Mouse (Mus musculus) c-Kit-positive CD71-positive TER-119-negative erythroid progenitor cells, embryonic 14.5 days (primary cell): ENCODE measurements around the gene Zfp423.

ENCODE experiments used
- DNase-seq: peaks from one replicate; pipeline ENCODE4 v3.0.0-alpha.2; 2013; ENCODE audit warnings: low read depth

Gene Zfp423

DNA sequence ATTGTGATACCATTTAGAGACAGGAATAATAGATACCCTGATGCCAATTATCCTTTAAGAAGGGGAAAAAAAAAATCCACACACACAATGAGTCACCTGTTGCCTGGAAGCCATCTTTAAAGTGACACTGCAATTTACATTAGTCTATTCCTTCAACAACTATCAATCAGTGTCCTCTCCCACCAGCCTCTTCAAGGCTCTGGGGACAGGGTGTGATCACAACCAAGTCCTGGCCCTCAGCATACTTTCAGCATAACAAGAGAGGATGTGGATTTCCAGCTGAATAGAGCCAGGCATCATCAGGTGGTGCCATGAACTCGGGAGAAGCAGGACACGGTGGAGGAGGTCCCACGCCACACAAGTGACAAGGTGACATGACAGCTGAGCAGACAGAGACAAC, 156.8 kb downstream of the Zfp423 start:
- DNase-seq, result no peak

DNA sequence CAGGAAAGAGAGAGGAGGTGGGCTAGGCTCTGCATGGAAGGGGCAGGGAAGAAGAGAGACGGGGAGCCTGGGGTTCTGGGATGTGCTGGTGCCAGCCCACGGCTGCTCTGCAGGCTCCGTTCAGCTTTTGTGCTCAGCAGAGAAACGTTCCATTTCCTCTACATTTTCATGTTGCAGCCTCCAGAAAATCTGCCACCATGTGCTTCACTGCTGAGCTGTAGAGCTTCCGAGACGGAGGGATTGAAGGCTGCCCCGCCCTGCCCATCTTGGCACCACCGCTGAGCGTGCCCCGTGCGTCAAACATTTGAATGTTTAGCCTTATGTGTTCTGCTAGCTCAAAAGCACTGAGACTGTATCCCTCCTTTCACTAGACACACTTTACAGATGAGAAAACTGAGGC, 159.3 kb downstream of the Zfp423 start:
- DNase-seq, result no peak

GRCm38 (mm10) chr8:87796234-87796633, 163.2 kb downstream of the Zfp423 start:
- DNase-seq, result no peak

GRCm38 (mm10) chr8:87794639-87795038, 164.8 kb downstream of the Zfp423 start:
- no peak for DNase-seq

DNA sequence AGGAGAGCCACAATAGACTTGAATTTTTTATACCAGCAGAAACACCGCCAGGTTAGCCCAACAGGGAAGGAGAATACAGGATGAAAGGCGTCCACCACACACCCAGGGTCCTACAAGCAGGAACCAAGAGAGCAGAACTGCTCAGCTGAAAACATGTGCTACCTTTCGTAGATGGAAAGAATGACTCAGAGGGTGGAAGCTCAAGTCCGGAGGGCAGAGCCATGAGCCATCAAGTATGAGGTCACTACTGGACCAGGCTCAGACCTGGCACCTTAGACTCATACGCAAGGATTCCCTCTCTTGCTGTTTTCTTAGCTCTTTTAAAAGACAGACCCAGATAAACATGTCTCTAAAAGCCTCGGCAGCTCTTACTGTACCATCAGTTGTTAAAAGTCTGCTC, 168.3 kb downstream of the Zfp423 start:
- DNase-seq, result no peak

DNA sequence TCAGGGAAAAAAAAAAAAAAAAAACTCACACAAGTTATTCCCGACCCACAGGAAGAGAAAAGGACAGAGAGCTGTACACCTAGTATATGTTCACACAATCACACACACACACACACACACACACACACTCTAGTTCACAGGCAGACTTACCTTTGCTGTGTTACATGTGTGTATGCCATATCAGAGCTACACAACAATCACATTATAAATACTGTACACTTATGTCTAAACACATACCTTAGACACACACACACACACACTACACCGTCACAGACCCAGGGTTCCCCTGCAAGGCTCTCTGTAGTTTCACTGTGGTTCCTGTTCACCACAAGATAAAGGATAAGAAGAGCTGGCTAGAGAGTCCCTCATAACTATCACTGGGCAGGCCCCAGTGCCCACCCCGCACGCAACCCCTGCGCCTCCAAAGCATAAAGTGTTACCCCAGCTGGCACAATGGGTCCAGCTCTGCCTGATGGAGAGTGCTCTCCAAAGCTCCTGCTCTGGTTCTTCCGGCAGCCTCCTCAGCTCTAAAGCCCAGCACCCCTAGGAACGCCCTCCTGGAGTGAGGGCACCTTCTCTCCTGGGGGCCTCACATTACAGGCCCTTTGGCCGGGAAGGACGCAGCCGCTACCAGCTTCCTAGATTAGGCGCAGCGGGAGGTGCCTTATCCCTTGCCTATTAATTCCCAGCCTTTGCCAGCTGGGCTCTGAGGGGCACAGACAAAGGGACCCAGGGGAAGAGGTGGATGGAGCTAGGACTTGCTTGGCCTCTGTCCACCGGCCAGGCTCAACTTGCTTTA, 174.6 kb downstream of the Zfp423 start:
- DNase-seq, result no peak

DNA sequence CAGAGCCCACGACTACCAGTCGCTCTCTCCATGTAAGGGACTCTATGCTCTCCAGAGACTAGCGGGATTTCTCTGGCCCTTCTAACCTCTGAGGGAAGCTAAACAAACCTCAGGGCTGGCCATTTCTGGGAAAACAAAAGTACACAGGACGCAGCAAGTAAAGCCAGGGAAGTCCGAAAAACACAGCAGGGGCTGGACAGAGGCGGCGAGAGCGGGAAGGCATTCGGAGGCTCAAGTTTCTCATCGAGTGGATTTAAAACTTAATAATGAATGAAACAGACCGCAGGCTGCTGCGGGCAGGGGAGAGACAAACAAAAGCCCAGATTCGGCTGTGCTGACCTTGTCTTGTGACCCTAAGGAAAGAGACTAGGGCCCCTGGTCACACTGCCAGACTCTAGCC, 175.2 kb downstream of the Zfp423 start:
- DNase-seq, result no peak

DNA sequence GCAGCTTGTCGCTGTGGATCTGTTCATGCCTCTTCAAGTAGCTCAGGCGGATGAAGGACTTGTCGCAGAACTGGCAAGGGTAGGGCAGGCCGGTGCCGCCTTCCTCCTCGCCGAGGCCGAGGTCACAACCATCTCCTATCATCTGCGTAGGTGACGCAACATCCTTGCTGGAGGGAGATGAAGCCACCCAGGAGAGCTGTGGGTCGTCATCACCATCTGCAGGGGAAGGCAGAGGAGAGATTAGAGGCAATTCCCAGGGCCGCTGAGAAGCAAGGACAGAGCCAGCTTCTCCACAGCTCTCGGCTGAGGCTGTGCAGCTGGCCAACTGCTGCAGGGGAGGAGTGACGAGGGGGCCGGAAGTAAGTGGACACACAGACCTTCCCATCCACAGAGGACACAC, 176.2 kb downstream of the Zfp423 start:
- no peak for DNase-seq

- DNase-seq, result no peak
Measured at GRCm38 (mm10) chr8:87777586-87777985, 181.8 kb downstream of the Zfp423 start.

- no peak for DNase-seq
Measured at GRCm38 (mm10) chr8:87775889-87776288, 183.5 kb downstream of the Zfp423 start.

DNA sequence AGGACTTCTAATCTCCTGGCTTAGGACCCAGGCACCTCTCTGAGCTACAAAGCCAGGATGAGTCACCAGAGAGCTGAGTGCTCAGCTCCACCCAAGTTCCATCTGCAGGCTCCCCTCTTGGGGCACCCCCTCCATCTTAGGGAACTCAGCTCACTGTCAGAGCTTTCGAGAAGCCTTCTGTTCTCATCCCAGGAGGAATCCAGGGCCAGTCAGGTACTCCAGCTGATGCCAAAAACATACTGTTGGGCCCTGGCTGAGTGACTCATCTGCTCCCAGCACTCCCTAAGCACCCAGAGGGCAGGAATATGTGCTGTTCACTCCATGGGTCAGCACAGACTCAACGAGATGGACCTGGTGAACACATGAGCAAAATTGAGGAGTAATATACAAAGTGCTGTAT, 184.4 kb downstream of the Zfp423 start:
- no peak for DNase-seq

DNA sequence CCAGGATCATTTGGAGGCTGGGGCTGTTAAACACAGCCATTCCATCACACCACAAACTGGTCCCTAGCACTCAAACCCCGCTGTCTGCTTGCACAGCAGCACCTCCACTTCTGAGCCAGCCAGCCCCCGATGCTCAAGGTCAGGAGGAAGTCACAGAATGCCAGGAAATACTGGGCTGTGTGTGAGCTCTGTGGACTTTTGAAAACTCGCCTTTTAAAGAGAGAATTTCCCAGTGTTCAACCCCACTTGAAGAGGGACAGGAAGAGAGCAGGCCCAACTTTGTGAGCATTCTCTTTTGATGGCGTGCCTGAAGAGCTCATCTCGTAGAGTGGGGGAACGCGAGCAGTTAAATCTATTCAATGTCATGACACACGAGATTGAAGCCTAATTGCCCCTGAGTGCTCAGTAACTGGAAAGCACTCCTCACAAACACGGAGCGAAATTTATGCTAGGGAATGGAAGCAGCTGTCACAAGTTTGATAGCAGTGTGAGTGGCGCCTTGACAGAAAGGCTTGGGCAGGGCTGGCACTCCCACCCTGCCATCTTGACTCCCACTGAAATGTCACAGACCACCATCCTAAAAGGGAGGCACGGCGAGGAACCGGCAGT, 186.4 kb downstream of the Zfp423 start:
- no peak for DNase-seq

DNA sequence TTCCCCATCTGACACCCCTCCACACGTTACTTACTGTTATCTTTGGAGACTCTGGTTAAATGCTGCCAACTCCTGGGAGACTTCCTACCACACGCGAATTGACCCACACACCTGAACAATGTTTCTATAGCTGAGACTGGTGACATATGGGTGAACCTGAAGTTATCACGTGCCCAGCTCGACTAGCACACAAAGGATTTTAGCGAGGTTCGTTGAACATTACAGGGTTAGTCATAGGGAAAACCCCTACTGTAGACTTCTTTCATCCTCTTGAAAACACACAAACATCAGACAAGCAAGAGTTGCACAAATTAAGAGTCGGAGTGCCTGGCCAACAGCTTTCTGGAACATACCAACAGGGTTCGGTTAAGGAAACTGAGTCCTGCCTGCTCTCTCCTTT, 191.5 kb downstream of the Zfp423 start:
- DNase-seq, result no peak

- DNase-seq, result no peak
Measured at GRCm38 (mm10) chr8:87765276-87765675, 194.1 kb downstream of the Zfp423 start.

- no peak for DNase-seq
Measured at GRCm38 (mm10) chr8:87758750-87759149, 200.6 kb downstream of the Zfp423 start.

- no peak for DNase-seq
Measured at GRCm38 (mm10) chr8:87754853-87755252, 204.5 kb downstream of the Zfp423 start.

DNA sequence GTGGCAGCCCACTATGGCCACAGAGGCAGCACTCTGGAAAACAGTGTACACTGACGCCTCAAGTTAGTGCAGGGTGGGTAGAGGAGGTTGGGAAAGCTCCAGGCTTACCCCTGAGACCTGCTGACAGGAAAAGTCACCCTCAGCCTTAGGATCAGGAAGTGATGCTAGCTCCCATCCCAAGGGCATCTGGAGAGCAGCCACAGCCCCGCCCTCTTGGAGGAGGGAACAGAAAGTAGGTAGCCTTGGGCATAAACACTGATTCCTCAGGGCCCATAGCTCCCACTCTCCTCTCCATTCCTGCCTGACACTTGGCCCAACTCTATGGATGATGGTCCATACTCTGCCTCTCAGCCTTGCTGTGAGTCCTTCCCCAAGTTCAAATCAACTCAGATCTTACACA, 205.8 kb downstream of the Zfp423 start:
- DNase-seq, result no peak

- DNase-seq, result no peak
Measured at GRCm38 (mm10) chr8:87753148-87753547, 206.2 kb downstream of the Zfp423 start.

GRCm38 (mm10) chr8:87752710-87753109, 206.7 kb downstream of the Zfp423 start:
- DNase-seq, result no peak

DNA sequence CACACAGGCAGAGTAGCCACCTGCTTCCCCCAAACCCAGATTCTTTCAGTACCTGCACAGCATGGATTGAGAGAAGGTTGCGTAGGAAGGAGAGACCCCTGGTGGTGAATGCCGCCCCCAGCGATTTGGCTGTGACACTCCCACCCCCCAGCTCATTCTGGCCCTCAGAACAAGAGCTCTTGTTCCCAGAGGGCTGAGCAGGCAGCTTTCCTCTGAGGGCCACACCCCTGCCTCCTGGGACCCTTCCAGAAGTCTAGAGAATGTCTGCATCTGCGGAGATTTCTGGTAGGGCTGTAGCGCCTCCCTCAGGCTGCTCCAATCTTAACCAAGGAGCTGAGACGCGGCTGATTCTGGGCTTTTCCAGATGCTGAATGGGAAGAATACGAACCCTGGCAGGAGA, 211.8 kb downstream of the Zfp423 start:
- DNase-seq, result no peak

- no peak for DNase-seq
Measured at GRCm38 (mm10) chr8:87747142-87747541, 212.3 kb downstream of the Zfp423 start.

DNA sequence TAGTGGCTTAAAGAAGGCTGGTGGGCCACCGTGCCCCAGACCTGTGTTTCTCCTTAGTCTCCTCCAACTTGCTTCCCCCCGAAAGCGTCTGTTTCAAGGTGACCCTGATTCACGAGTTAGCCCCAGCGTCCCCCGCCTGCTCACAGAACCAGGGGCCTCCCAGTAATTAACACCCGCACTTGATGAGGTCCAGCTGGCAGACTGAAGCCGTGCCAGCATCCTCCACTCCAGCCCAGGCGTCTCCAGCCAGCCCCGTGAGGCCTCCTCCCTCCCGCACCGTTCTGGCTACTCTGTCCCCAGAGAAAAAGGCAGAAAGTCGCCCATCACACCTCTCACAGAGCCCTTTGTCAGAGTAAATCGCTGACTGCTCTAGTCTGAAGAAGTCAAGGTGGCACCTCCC, 213.3 kb downstream of the Zfp423 start:
- DNase-seq, result no peak

- DNase-seq, result no peak
Measured at GRCm38 (mm10) chr8:87745125-87745698, 214.2 kb downstream of the Zfp423 start.

DNA sequence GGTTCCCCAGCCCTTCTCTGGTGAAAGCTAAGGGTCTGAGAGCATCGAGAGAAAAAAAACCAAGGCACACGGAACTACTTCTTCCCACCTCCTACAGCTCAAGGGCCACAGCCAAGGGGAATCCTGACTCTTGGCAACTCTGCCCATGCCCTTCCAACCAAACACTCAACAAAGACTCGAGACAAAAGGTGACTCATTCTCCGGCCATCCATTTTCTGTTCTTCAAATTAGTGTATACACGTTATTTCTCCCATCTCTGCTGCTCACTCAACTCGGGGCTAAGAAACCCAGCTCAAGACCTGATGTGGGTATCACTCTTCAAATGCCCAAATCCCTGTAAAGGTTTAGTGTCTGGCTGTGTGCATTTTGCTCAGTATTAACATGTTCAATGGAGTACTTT, 214.8 kb downstream of the Zfp423 start:
- no peak for DNase-seq
